Mouse (Mus musculus) neural tube, embryonic 10.5 days (tissue): ENCODE data around the gene D3Ertd751e.
A peak's percentile ranks its signal among the peaks of the same experiment; 100 is the strongest.

Source experiments
- DNase-seq: peaks from one replicate; pipeline ENCODE4 v3.0.0-alpha.2; 2017; ENCODE audit warnings: low spot score; ENCODE audit errors: extremely low spot score

The D3Ertd751e gene

GRCm38 (mm10) chr3:41742278-41742934, at the start of gene D3Ertd751e, which contains the start of gene Sclt1:
TSS of gene D3Ertd751e (plus strand) at chr3:41742611.
TSS of gene Sclt1 (minus strand) at chr3:41742514.
- DNase-seq: peak; percentile 94

GRCm38 (mm10) chr3:41695681-41696080, 46.7 kb upstream of the D3Ertd751e start:
- no peak for DNase-seq

GRCm38 (mm10) chr3:41741601-41742277, 672 bp upstream of the D3Ertd751e start:
- peak; percentile 51 for DNase-seq

GRCm38 (mm10) chr3:41743436-41743835, 1.0 kb downstream of the D3Ertd751e start:
- DNase-seq: no peak

- DNase-seq: no peak
Observed at GRCm38 (mm10) chr3:41754556-41754955, 12.1 kb downstream of the D3Ertd751e start.

- DNase-seq: no peak
Observed at GRCm38 (mm10) chr3:41762091-41762490, 19.7 kb downstream of the D3Ertd751e start.

- DNase-seq: no peak
Observed at GRCm38 (mm10) chr3:41812447-41812846, 70.0 kb downstream of the D3Ertd751e start.
